Mouse (Mus musculus): ENCODE measurements at regions not wholly inside any gene's neighbourhood (a gene's known extent, or its start where the extent isn't known, plus 50 kb on each side); places are given as distances from the start of the nearest gene placed in this dataset.

DNA sequence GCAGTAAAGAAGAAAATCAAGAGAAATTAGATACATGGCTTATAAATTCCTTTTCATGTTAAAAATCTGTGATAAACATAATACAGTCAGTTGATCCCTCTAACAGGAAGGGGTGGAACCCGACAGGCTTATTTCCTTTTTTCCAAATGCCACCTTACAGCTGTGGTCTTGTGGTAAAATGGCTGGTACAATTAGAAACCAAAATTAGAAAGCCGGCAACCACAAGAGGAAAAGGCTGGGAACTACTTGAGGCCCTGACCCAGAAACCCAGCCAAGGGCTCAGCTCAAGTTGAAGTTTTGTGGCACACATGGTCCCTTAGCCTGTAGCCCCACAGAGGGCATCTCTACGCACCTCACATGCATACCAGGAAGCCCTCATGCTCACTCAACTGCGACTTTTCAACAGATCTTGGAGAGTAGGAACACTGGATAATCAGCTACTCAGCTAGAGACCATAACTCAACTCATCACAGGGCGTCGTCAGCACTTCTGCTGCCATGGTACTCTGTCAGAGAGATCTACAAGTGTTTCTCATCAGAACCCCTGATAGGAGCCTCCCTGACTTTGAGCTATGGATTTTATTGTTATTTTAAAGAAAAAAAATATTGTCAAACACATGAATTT, 509.4 kb downstream of the Nfib start:
- no peak overlapping the region for H3K4me3 ChIP-seq (replicated peaks; ENCODE audit: low read length)

DNA sequence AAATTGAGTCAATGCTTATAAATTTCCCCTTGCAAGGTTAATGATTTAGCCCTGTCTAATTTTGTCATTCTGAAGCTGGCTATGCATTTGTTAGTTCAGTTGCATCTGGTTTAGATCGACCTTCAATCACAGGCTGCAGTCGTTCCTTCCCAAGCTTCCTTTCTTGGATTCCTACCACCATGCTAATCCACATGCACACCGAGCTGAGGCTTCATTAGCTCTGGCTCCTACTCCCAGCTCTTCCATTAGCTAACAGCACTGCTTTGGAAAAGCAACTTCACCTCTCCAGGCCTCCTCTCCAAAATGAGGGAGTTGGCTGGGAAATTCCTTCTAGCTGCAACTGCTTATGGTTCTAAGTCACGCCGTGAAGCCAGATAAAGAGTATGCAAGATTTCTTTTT, 511.6 kb downstream of the Nfib start:
- H3K9me3 ChIP-seq (ENCODE audit: control insufficient read depth, low read length): no peaks in the 10 kb centered on the region
- no peak overlapping the region for H3K4me3 ChIP-seq (replicated peaks; ENCODE audit: low read length)
- WGBS: 72% methylated on average over 5 of the region's 5 CpGs
- no peak for ATAC-seq
- no peak overlapping the region for H3K4me2 ChIP-seq (ENCODE audit: low read length)
- no peak overlapping the region for H3K9ac ChIP-seq (replicated peaks; ENCODE audit: low read depth, low read length)
- no peaks in the 10 kb centered on the region for H3K4me1 ChIP-seq (replicated peaks; ENCODE audit: control insufficient read depth, insufficient read depth, low read length)
- no peak overlapping the region for H3K27ac ChIP-seq (ENCODE audit: low read length)
- H3K27me3 ChIP-seq (replicated peaks; ENCODE audit: control insufficient read depth, insufficient read depth, low read length): no peaks in the 10 kb centered on the region
- H3K36me3 ChIP-seq (ENCODE audit: control insufficient read depth, insufficient read depth): no peaks in the 10 kb centered on the region

More for the DNA sequence above, 509.4 kb downstream of the Nfib start:
- no peak overlapping the region for H3K27ac ChIP-seq (ENCODE audit: low read length)
- H3K9ac ChIP-seq (replicated peaks; ENCODE audit: low read depth, low read length): no peak overlapping the region
- H3K36me3 ChIP-seq (ENCODE audit: control insufficient read depth, insufficient read depth): no peaks in the 10 kb centered on the region
- H3K9me3 ChIP-seq (ENCODE audit: control insufficient read depth, low read length): no peaks in the 10 kb centered on the region
- H3K27me3 ChIP-seq (replicated peaks; ENCODE audit: control insufficient read depth, insufficient read depth, low read length): no peaks in the 10 kb centered on the region
- ATAC-seq: no peak
- 86% methylated on average over 6 of the region's 6 CpGs for WGBS
- H3K4me1 ChIP-seq (replicated peaks; ENCODE audit: control insufficient read depth, insufficient read depth, low read length): no peaks in the 10 kb centered on the region
- no peak overlapping the region for H3K4me2 ChIP-seq (ENCODE audit: low read length)

DNA sequence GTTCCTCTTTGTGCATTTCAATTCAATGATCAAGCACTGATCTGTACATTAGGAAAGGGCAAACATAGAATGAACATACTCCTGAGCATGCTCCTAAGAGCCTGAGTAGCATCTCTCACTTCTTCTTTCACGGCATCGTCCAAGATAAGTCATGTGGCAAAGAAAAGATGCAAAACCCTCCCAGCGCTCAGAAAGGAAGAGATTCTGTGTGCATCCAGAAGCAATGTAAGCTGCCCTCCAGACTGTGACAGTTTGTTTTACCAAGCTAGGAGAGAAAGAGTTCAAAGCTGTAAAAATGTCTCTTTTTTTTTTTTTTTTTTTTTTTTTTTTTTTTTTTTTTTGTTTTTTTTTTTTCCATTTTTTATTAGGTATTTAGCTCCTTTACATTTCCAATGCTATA, 518.7 kb downstream of the Nfib start:
- H3K9ac ChIP-seq (replicated peaks; ENCODE audit: low read depth, low read length): no peak overlapping the region
- no peak overlapping the region for H3K27ac ChIP-seq (ENCODE audit: low read length)
- 95% methylated on average over 3 of the region's 3 CpGs for WGBS
- no peaks in the 10 kb centered on the region for H3K36me3 ChIP-seq (ENCODE audit: control insufficient read depth, insufficient read depth)
- H3K27me3 ChIP-seq (replicated peaks; ENCODE audit: control insufficient read depth, insufficient read depth, low read length): no peaks in the 10 kb centered on the region
- ATAC-seq: no peak
- no peak overlapping the region for H3K4me3 ChIP-seq (replicated peaks; ENCODE audit: low read length)
- H3K4me2 ChIP-seq (ENCODE audit: low read length): no peak overlapping the region
- no peaks in the 10 kb centered on the region for H3K4me1 ChIP-seq (replicated peaks; ENCODE audit: control insufficient read depth, insufficient read depth, low read length)
- H3K9me3 ChIP-seq (ENCODE audit: control insufficient read depth, low read length): no peaks in the 10 kb centered on the region

DNA sequence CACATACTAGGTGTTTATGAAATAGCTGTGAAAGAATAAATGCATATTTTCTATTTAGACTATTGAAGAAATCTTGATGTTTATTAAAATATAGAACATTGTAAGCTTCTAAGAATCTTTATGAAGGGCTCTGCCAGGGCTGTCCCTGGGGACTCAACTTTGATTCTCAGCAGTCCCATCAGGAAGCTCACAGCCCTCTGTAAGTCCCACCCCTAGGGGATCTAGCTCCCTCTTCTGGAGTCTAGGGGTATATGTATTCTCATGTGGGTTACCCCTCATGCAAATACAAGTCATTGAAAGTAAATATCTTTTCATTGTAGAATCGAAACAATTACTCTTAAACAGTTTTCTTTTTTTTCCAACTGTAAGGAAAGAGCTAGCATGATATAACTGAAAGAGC, 521.6 kb downstream of the Nfib start:
- Histone ChIP-seq H3K36me3 (ENCODE audit: control insufficient read depth, insufficient read depth) (no peaks in the 10 kb centered on the region), H3K27ac (ENCODE audit: low read length) (no peak overlapping the region), H3K4me3 (replicated peaks; ENCODE audit: low read length) (no peak overlapping the region), H3K9me3 (ENCODE audit: control insufficient read depth, low read length) (no peaks in the 10 kb centered on the region), H3K9ac (replicated peaks; ENCODE audit: low read depth, low read length) (no peak overlapping the region), H3K27me3 (replicated peaks; ENCODE audit: control insufficient read depth, insufficient read depth, low read length) (no peaks in the 10 kb centered on the region), H3K4me1 (replicated peaks; ENCODE audit: control insufficient read depth, insufficient read depth, low read length) (no peaks in the 10 kb centered on the region), H3K4me2 (ENCODE audit: low read length) (no peak overlapping the region)
- no peak for ATAC-seq
- 90% methylated on average over 1 of the region's 1 CpGs for WGBS

DNA sequence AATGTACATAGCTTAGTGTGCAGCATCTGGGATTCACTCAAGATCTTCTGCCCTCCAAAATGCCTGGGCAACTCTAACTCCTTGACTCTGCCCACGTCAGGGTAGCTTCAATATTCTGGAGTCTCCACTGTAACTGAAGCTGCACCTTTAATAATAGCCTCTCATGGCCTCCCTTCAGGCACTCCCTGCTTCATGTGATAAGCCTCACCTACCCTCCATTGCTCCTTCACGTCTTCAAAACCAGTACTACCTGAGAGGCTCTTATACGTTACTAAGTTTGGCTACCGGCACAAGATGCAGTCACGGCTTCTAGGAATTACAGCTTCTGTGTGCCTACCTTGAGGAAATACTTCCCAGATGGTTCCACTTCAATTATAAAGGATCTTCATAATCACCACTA, 527.4 kb downstream of the Nfib start:
- Histone ChIP-seq H3K36me3 (ENCODE audit: control insufficient read depth, insufficient read depth) (no peaks in the 10 kb centered on the region), H3K4me3 (replicated peaks; ENCODE audit: low read length) (no peak overlapping the region), H3K27me3 (replicated peaks; ENCODE audit: control insufficient read depth, insufficient read depth, low read length) (no peaks in the 10 kb centered on the region), H3K4me1 (replicated peaks; ENCODE audit: control insufficient read depth, insufficient read depth, low read length) (no peaks in the 10 kb centered on the region), H3K4me2 (ENCODE audit: low read length) (no peak overlapping the region), H3K9ac (replicated peaks; ENCODE audit: low read depth, low read length) (no peak overlapping the region), H3K9me3 (ENCODE audit: control insufficient read depth, low read length) (no peaks in the 10 kb centered on the region), H3K27ac (ENCODE audit: low read length) (no peak overlapping the region)
- WGBS: 92% methylated on average over 5 of the region's 5 CpGs
- no peak for ATAC-seq

DNA sequence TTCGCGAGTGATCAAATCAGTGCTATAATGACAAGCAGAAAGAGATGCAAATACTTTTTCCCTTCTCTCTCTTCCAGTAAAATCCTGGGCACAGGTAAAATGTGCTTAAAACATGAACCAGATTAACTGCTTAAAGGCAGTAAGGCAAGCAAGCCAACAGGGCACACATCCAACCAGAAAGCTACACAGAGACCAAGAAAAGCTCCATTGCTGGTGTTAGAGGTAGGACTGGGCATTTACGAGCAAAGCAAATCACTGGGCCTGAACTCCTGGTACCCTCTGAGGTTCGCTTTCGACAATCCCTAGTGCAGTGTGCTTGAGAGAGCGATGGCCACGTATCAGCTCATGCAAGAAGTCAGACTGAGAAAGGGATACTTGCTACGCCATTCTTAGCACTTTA, 528.8 kb downstream of the Nfib start:
- 96% methylated on average over 8 of the region's 8 CpGs for WGBS
- no peak overlapping the region for H3K27ac ChIP-seq (ENCODE audit: low read length)
- no peak overlapping the region for H3K9ac ChIP-seq (replicated peaks; ENCODE audit: low read depth, low read length)
- H3K27me3 ChIP-seq (replicated peaks; ENCODE audit: control insufficient read depth, insufficient read depth, low read length): no peaks in the 10 kb centered on the region
- no peaks in the 10 kb centered on the region for H3K9me3 ChIP-seq (ENCODE audit: control insufficient read depth, low read length)
- no peak for ATAC-seq
- H3K4me1 ChIP-seq (replicated peaks; ENCODE audit: control insufficient read depth, insufficient read depth, low read length): no peaks in the 10 kb centered on the region
- H3K4me2 ChIP-seq (ENCODE audit: low read length): no peak overlapping the region
- H3K36me3 ChIP-seq (ENCODE audit: control insufficient read depth, insufficient read depth): no peaks in the 10 kb centered on the region
- no peak overlapping the region for H3K4me3 ChIP-seq (replicated peaks; ENCODE audit: low read length)

DNA sequence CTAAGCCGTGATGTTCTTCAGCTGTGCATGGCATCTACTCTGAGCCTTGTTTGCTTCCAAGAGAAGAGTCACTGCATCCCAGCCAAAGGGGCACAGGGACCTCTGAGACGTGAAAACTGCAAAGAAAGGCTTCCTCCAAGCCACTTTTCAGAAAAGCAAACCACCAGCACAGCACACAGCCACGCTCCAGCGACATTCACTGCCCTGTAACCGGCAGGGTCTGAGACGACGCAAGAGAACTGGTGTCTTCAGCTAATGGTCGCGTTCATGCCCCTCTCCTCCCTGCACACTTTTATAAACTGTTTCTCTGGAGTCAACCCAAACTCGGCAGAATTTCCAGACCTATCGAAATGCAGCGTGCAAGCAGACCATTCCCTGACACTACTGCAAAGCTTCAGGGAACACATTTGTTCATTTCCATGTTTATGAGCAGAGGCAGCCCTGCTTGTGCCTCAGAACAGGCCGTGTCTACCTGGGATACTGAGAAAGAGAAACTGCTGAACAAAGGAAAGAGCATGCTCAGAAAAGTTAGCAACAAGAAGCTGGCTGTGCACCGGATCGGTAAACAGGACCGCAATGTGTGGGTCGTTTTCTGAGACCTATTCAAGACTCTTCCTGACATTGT, 532.0 kb downstream of the Nfib start:
- 82% methylated on average over 17 of the region's 17 CpGs for WGBS
- Histone ChIP-seq H3K9ac (replicated peaks; ENCODE audit: low read depth, low read length) (no peak overlapping the region), H3K27me3 (replicated peaks; ENCODE audit: control insufficient read depth, insufficient read depth, low read length) (no peaks in the 10 kb centered on the region)

DNA sequence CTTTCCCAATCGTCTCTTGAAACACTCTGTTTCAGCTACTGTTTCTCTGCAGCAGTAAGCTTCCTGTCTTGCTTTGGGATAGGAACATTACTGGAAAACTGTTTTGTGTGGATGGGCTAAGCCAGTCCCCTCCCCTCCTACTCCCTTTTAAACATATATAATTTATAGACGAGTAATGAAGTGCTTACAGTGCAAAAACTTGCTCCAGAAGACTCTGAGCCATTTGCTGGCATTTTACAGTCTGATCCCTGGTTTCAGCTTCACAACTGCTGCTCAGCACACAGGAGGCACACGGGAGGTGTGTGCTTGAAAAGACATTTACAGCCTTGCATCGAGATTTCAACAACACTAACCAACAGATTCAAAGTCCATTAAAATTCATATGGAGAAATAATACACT, 534.6 kb downstream of the Nfib start:
- Histone ChIP-seq H3K9me3 (ENCODE audit: control insufficient read depth, low read length) (no peaks in the 10 kb centered on the region), H3K4me2 (ENCODE audit: low read length) (no peak overlapping the region), H3K36me3 (ENCODE audit: control insufficient read depth, insufficient read depth) (no peaks in the 10 kb centered on the region), H3K9ac (replicated peaks; ENCODE audit: low read depth, low read length) (no peak overlapping the region), H3K4me1 (replicated peaks; ENCODE audit: control insufficient read depth, insufficient read depth, low read length) (no peaks in the 10 kb centered on the region), H3K27me3 (replicated peaks; ENCODE audit: control insufficient read depth, insufficient read depth, low read length) (no peaks in the 10 kb centered on the region), H3K27ac (ENCODE audit: low read length) (no peak overlapping the region), H3K4me3 (replicated peaks; ENCODE audit: low read length) (no peak overlapping the region)
- no peak for ATAC-seq
- 70% methylated on average over 4 of the region's 4 CpGs for WGBS

More for the DNA sequence above, 532.0 kb downstream of the Nfib start:
- Histone ChIP-seq H3K4me3 (replicated peaks; ENCODE audit: low read length) (no peak overlapping the region), H3K4me2 (ENCODE audit: low read length) (no peak overlapping the region), H3K4me1 (replicated peaks; ENCODE audit: control insufficient read depth, insufficient read depth, low read length) (no peaks in the 10 kb centered on the region), H3K27ac (ENCODE audit: low read length) (no peak overlapping the region), H3K36me3 (ENCODE audit: control insufficient read depth, insufficient read depth) (no peaks in the 10 kb centered on the region), H3K9me3 (ENCODE audit: control insufficient read depth, low read length) (no peaks in the 10 kb centered on the region)
- no peak for ATAC-seq

DNA sequence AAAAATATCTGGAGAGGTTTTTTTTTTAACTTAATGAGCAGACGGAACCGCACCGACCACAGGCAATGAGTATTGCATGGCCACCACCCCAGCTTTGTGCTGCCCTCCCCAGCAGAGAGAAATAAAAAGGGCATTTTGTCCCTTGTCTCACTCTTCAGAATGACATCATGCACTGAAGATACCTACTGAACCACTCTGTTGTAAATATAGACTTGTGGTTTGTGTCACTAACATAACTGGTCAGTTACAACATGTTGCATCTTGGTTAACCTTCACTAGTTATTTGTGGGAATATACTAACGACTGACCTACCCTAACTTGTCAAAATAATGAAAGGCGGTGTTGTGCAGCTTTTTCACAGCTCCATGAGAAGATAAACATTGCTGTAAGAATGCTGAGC, 537.5 kb downstream of the Nfib start:
- H3K9ac ChIP-seq (replicated peaks; ENCODE audit: low read depth, low read length): no peak overlapping the region
- no peaks in the 10 kb centered on the region for H3K4me1 ChIP-seq (replicated peaks; ENCODE audit: control insufficient read depth, insufficient read depth, low read length)
- H3K27me3 ChIP-seq (replicated peaks; ENCODE audit: control insufficient read depth, insufficient read depth, low read length): no peaks in the 10 kb centered on the region
- H3K4me3 ChIP-seq (replicated peaks; ENCODE audit: low read length): no peak overlapping the region
- H3K36me3 ChIP-seq (ENCODE audit: control insufficient read depth, insufficient read depth): no peaks in the 10 kb centered on the region
- no peak overlapping the region for H3K27ac ChIP-seq (ENCODE audit: low read length)
- no peaks in the 10 kb centered on the region for H3K9me3 ChIP-seq (ENCODE audit: control insufficient read depth, low read length)
- no peak overlapping the region for H3K4me2 ChIP-seq (ENCODE audit: low read length)
- ATAC-seq: no peak
- 75% methylated on average over 5 of the region's 5 CpGs for WGBS

DNA sequence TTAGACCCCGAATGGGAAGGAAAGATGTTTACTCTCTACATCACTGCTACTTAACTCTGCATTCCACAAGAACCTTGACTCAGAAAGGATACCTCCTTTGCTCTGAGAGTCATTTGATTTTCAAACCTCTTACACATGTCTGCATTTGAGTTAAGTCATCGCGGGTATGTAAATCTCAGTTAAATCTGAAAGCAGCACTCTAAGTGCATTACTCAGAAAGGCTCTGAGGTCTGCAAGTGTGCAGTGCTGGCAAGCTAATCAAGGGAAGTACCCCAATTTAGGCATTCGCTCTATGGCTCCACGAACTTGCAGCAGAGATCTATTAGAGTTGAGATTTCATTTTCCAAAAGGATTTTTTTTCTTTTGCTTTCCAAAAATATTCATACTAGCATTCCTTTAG, 538.2 kb downstream of the Nfib start:
- no peaks in the 10 kb centered on the region for H3K4me1 ChIP-seq (replicated peaks; ENCODE audit: control insufficient read depth, insufficient read depth, low read length)
- H3K4me3 ChIP-seq (replicated peaks; ENCODE audit: low read length): no peak overlapping the region
- ATAC-seq: no peak
- no peaks in the 10 kb centered on the region for H3K9me3 ChIP-seq (ENCODE audit: control insufficient read depth, low read length)
- H3K27ac ChIP-seq (ENCODE audit: low read length): no peak overlapping the region
- no peak overlapping the region for H3K4me2 ChIP-seq (ENCODE audit: low read length)
- H3K27me3 ChIP-seq (replicated peaks; ENCODE audit: control insufficient read depth, insufficient read depth, low read length): no peaks in the 10 kb centered on the region
- no peaks in the 10 kb centered on the region for H3K36me3 ChIP-seq (ENCODE audit: control insufficient read depth, insufficient read depth)
- 59% methylated on average over 5 of the region's 5 CpGs for WGBS
- H3K9ac ChIP-seq (replicated peaks; ENCODE audit: low read depth, low read length): no peak overlapping the region
